Mouse (Mus musculus): ENCODE measurements around the gene 4930469K13Rik. TPM values are rescaled to one million over a fixed set of nuclear protein-coding genes. Genes with fewer than 3 reads are reported as not detected.

4930469K13Rik gene
- polyA plus RNA-seq, 1 experiment from 2014 or later: not detected

- no peak for ATAC-seq (replicated peaks; ENCODE audit: insufficient number of reproducible peaks, low FRiP score, low TSS enrichment)
- Histone ChIP-seq H3K27ac (ENCODE audit: low read depth, low read length) (no peak overlapping the region), H3K9ac (ENCODE audit: low read depth, low read length) (no peak overlapping the region), H3K27me3 (ENCODE audit: control insufficient read depth, insufficient read depth, low read length) (no peaks in the 10 kb centered on the region), H3K4me2 (no peak overlapping the region), H3K4me3 (ENCODE audit: low read depth, low read length) (no peak overlapping the region), H3K9me3 (replicated peaks; ENCODE audit: control insufficient read depth, low read length) (no peaks in the 10 kb centered on the region), H3K36me3 (ENCODE audit: control insufficient read depth, insufficient read depth, low read length) (no peaks in the 10 kb centered on the region), H3K4me1 (ENCODE audit: control insufficient read depth, insufficient read depth, low read length) (no peaks in the 10 kb centered on the region)
- WGBS (ENCODE audit: insufficient replicate concordance): 77% methylated on average over 3 of the region's 3 CpGs
These were observed 20.0 kb upstream of the 4930469K13Rik start for GRCm38 (mm10) chr11:34118319-34118718.

- 78% methylated on average over 3 of the region's 3 CpGs for WGBS (ENCODE audit: insufficient replicate concordance)
- Histone ChIP-seq H3K9me3 (replicated peaks; ENCODE audit: control insufficient read depth, low read length) (no peaks in the 10 kb centered on the region), H3K4me1 (ENCODE audit: control insufficient read depth, insufficient read depth, low read length) (no peaks in the 10 kb centered on the region), H3K36me3 (ENCODE audit: control insufficient read depth, insufficient read depth, low read length) (no peaks in the 10 kb centered on the region), H3K9ac (ENCODE audit: low read depth, low read length) (no peak overlapping the region), H3K27ac (ENCODE audit: low read depth, low read length) (no peak overlapping the region), H3K27me3 (ENCODE audit: control insufficient read depth, insufficient read depth, low read length) (no peaks in the 10 kb centered on the region), H3K4me2 (no peak overlapping the region), H3K4me3 (ENCODE audit: low read depth, low read length) (no peak overlapping the region)
- ATAC-seq (replicated peaks; ENCODE audit: insufficient number of reproducible peaks, low FRiP score, low TSS enrichment): no peak
These were observed 19.2 kb upstream of the 4930469K13Rik start for GRCm38 (mm10) chr11:34117581-34117980.

GRCm38 (mm10) chr11:34116572-34117135 lies 18.3 kb upstream of the 4930469K13Rik start:
- WGBS (ENCODE audit: insufficient replicate concordance): 35% methylated on average over 2 of the region's 2 CpGs
- H3K9ac ChIP-seq (ENCODE audit: low read depth, low read length): no peak overlapping the region
- no peak overlapping the region for H3K4me2 ChIP-seq
- H3K9me3 ChIP-seq (replicated peaks; ENCODE audit: control insufficient read depth, low read length): no peaks in the 10 kb centered on the region
- no peaks in the 10 kb centered on the region for H3K4me1 ChIP-seq (ENCODE audit: control insufficient read depth, insufficient read depth, low read length)
- ATAC-seq (replicated peaks; ENCODE audit: insufficient number of reproducible peaks, low FRiP score, low TSS enrichment): 0 out of 2 replicates have a peak, but pooled peaks have one; percentile 31
- no peak overlapping the region for H3K4me3 ChIP-seq (ENCODE audit: low read depth, low read length)
- no peak overlapping the region for H3K27ac ChIP-seq (ENCODE audit: low read depth, low read length)
- H3K27me3 ChIP-seq (ENCODE audit: control insufficient read depth, insufficient read depth, low read length): no peaks in the 10 kb centered on the region
- H3K36me3 ChIP-seq (ENCODE audit: control insufficient read depth, insufficient read depth, low read length): no peaks in the 10 kb centered on the region

GRCm38 (mm10) chr11:34113760-34114159 lies 15.4 kb upstream of the 4930469K13Rik start:
- Histone ChIP-seq H3K9me3 (replicated peaks; ENCODE audit: control insufficient read depth, low read length) (no peaks in the 10 kb centered on the region), H3K4me3 (ENCODE audit: low read depth, low read length) (no peak overlapping the region), H3K9ac (ENCODE audit: low read depth, low read length) (no peak overlapping the region), H3K4me2 (no peak overlapping the region), H3K36me3 (ENCODE audit: control insufficient read depth, insufficient read depth, low read length) (no peaks in the 10 kb centered on the region), H3K4me1 (ENCODE audit: control insufficient read depth, insufficient read depth, low read length) (no peaks in the 10 kb centered on the region), H3K27ac (ENCODE audit: low read depth, low read length) (no peak overlapping the region), H3K27me3 (ENCODE audit: control insufficient read depth, insufficient read depth, low read length) (no peaks in the 10 kb centered on the region)
- no peak for ATAC-seq (replicated peaks; ENCODE audit: insufficient number of reproducible peaks, low FRiP score, low TSS enrichment)
- 51% methylated on average over 2 of the region's 2 CpGs for WGBS (ENCODE audit: insufficient replicate concordance)

- Histone ChIP-seq H3K4me1 (ENCODE audit: control insufficient read depth, insufficient read depth, low read length) (no peaks in the 10 kb centered on the region), H3K9me3 (replicated peaks; ENCODE audit: control insufficient read depth, low read length) (no peaks in the 10 kb centered on the region), H3K27me3 (ENCODE audit: control insufficient read depth, insufficient read depth, low read length) (no peaks in the 10 kb centered on the region), H3K27ac (ENCODE audit: low read depth, low read length) (no peak overlapping the region), H3K4me2 (no peak overlapping the region), H3K4me3 (ENCODE audit: low read depth, low read length) (no peak overlapping the region), H3K9ac (ENCODE audit: low read depth, low read length) (no peak overlapping the region), H3K36me3 (ENCODE audit: control insufficient read depth, insufficient read depth, low read length) (no peaks in the 10 kb centered on the region)
- 53% methylated on average over 4 of the region's 4 CpGs for WGBS (ENCODE audit: insufficient replicate concordance)
- no peak for ATAC-seq (replicated peaks; ENCODE audit: insufficient number of reproducible peaks, low FRiP score, low TSS enrichment)
These were observed 14.5 kb upstream of the 4930469K13Rik start for GRCm38 (mm10) chr11:34112781-34113380.

GRCm38 (mm10) chr11:34111940-34112339 lies 13.6 kb upstream of the 4930469K13Rik start:
- H3K9me3 ChIP-seq (replicated peaks; ENCODE audit: control insufficient read depth, low read length): no peaks in the 10 kb centered on the region
- WGBS (ENCODE audit: insufficient replicate concordance): 62% methylated on average over 7 of the region's 7 CpGs
- ATAC-seq (replicated peaks; ENCODE audit: insufficient number of reproducible peaks, low FRiP score, low TSS enrichment): no peak

GRCm38 (mm10) chr11:34109260-34109659 lies 10.9 kb upstream of the 4930469K13Rik start:
- Histone ChIP-seq H3K4me2 (no peak overlapping the region), H3K9me3 (replicated peaks; ENCODE audit: control insufficient read depth, low read length) (no peaks in the 10 kb centered on the region), H3K4me1 (ENCODE audit: control insufficient read depth, insufficient read depth, low read length) (no peaks in the 10 kb centered on the region), H3K4me3 (ENCODE audit: low read depth, low read length) (no peak overlapping the region), H3K27ac (ENCODE audit: low read depth, low read length) (no peak overlapping the region), H3K27me3 (ENCODE audit: control insufficient read depth, insufficient read depth, low read length) (no peaks in the 10 kb centered on the region), H3K9ac (ENCODE audit: low read depth, low read length) (no peak overlapping the region), H3K36me3 (ENCODE audit: control insufficient read depth, insufficient read depth, low read length) (no peaks in the 10 kb centered on the region)
- 82% methylated on average over 1 of the region's 1 CpGs for WGBS (ENCODE audit: insufficient replicate concordance)
- no peak for ATAC-seq (replicated peaks; ENCODE audit: insufficient number of reproducible peaks, low FRiP score, low TSS enrichment)

More at GRCm38 (mm10) chr11:34111940-34112339, 13.6 kb upstream of the 4930469K13Rik start:
- H3K36me3 ChIP-seq (ENCODE audit: control insufficient read depth, insufficient read depth, low read length): no peaks in the 10 kb centered on the region
- H3K4me2 ChIP-seq: no peak overlapping the region
- H3K4me1 ChIP-seq (ENCODE audit: control insufficient read depth, insufficient read depth, low read length): no peaks in the 10 kb centered on the region
- no peak overlapping the region for H3K9ac ChIP-seq (ENCODE audit: low read depth, low read length)
- H3K4me3 ChIP-seq (ENCODE audit: low read depth, low read length): no peak overlapping the region
- no peaks in the 10 kb centered on the region for H3K27me3 ChIP-seq (ENCODE audit: control insufficient read depth, insufficient read depth, low read length)
- H3K27ac ChIP-seq (ENCODE audit: low read depth, low read length): no peak overlapping the region

GRCm38 (mm10) chr11:34104919-34105318 lies 6.6 kb upstream of the 4930469K13Rik start:
- H3K4me2 ChIP-seq: no peak overlapping the region
- H3K36me3 ChIP-seq (ENCODE audit: control insufficient read depth, insufficient read depth, low read length): no peaks in the 10 kb centered on the region
- H3K4me1 ChIP-seq (ENCODE audit: control insufficient read depth, insufficient read depth, low read length): no peaks in the 10 kb centered on the region
- no peaks in the 10 kb centered on the region for H3K27me3 ChIP-seq (ENCODE audit: control insufficient read depth, insufficient read depth, low read length)
- WGBS (ENCODE audit: insufficient replicate concordance): 44% methylated on average over 1 of the region's 1 CpGs
- no peak overlapping the region for H3K4me3 ChIP-seq (ENCODE audit: low read depth, low read length)
- no peak overlapping the region for H3K9ac ChIP-seq (ENCODE audit: low read depth, low read length)
- H3K9me3 ChIP-seq (replicated peaks; ENCODE audit: control insufficient read depth, low read length): no peaks in the 10 kb centered on the region
- H3K27ac ChIP-seq (ENCODE audit: low read depth, low read length): no peak overlapping the region
- ATAC-seq (replicated peaks; ENCODE audit: insufficient number of reproducible peaks, low FRiP score, low TSS enrichment): no peak

GRCm38 (mm10) chr11:34101827-34102226 lies 3.5 kb upstream of the 4930469K13Rik start:
- no peaks in the 10 kb centered on the region for H3K4me1 ChIP-seq (ENCODE audit: control insufficient read depth, insufficient read depth, low read length)
- H3K9me3 ChIP-seq (replicated peaks; ENCODE audit: control insufficient read depth, low read length): no peaks in the 10 kb centered on the region
- no peak overlapping the region for H3K27ac ChIP-seq (ENCODE audit: low read depth, low read length)
- 64% methylated on average over 4 of the region's 4 CpGs for WGBS (ENCODE audit: insufficient replicate concordance)
- no peaks in the 10 kb centered on the region for H3K36me3 ChIP-seq (ENCODE audit: control insufficient read depth, insufficient read depth, low read length)
- no peak overlapping the region for H3K4me3 ChIP-seq (ENCODE audit: low read depth, low read length)
- H3K27me3 ChIP-seq (ENCODE audit: control insufficient read depth, insufficient read depth, low read length): no peaks in the 10 kb centered on the region
- no peak for ATAC-seq (replicated peaks; ENCODE audit: insufficient number of reproducible peaks, low FRiP score, low TSS enrichment)
- H3K9ac ChIP-seq (ENCODE audit: low read depth, low read length): no peak overlapping the region
- H3K4me2 ChIP-seq: no peak overlapping the region
